Mouse (Mus musculus) T-helper 17 cell (primary cell): ENCODE data around the gene Adam12.

Source experiments
- in situ Hi-C, 2 experiments: fragments of 300-600 bp; cut with MboI, MseI; formaldehyde crosslinking; loops; 1 replicate in 1 of 2; 2 replicates in 1 of 2; pipeline ENCODE4 v1.15.1; 2025; ENCODE audit warnings: high pct_unique_total_duplicates in 2 of 2

The Adam12 gene

GRCm38 (mm10) chr7:134015226-134015625 is 216.7 kb downstream of the Adam12 start:
- in situ Hi-C loops = no loop called here

DNA sequence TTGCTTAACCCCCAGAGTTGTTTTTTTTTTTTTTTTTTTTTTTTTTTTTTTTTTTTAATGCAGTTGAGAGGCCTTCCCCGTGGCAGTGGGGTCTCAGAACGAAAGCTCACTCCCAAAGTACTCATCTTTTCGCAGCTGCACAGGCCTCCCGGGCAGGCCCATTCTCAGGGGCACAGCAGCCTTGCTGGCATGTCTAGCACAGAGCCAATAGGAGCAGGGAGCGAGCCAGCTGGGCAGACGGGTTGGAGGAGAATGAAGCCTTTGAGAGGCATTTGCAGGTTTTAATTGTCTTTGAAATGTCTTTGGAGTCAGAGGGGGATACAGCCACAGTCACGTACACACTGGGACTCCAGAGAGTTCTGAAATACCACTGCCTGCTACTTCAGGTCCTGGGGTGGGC is 217.2 kb downstream of the Adam12 start:
- in situ Hi-C loops = no loop called here

DNA sequence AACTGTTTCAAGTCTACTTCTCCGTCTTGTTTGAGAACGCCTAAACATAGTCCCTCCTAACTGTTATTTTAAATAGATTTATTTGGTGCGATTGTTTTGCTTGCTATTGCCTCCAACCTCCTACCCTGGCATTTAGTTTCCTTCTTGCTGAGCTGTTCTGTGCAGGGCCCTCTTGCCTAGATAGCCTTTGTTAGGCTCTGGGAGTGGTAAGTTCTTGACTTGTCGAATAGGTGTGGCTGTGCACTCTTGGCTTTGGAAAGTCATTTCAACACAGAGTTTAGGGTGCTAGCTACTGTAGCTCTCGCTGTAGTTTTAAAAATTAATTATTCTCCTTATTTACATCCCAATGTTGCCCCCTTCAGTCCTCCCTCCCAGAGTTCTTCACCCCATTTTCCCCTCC is 222.8 kb downstream of the Adam12 start:
- in situ Hi-C loops = no loop called here

- in situ Hi-C loops = no loop called here
Measured at GRCm38 (mm10) chr7:134007942-134008361, 224.0 kb downstream of the Adam12 start.

DNA sequence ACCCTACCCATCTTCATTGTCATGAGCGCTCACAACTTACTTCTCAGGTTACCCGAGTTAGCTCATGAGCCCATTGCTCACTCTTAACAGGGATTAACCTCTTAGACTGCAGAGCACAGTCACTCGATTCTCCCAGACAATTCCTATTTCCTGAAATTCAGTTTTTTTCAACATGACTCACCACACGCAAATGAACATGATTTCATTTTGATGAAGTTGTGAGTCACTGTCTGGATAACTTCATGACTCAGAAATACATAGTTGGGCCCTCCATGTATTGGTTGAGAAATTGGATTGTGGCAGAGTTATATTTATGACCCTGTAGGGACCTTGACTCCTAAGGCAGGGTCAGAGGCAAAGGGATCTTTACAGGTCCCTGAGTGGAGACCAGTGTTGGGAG is 230.4 kb downstream of the Adam12 start:
- in situ Hi-C loops = no loop called here

DNA sequence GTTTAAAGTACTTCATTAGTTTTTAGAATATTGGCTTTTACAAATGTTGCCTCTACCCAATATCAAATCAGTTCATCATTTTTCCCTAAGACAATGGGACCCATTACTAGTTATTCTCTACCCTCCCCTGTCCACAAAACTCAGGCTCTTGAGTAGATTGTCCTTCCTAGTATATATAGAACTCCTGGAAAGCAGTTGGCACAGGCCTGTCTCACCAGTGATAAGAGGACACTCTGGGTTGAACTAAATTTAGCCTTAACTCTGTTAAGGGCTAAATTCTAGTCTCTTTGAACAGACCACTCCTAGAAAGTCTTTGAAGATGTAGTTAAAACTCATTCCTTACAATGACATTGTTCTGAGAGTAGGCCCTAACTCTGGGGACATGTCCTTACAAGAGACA is 241.0 kb downstream of the Adam12 start:
- in situ Hi-C loops = no loop called here

GRCm38 (mm10) chr7:133988356-133988755 is 243.6 kb downstream of the Adam12 start:
- in situ Hi-C loops = no loop called here

DNA sequence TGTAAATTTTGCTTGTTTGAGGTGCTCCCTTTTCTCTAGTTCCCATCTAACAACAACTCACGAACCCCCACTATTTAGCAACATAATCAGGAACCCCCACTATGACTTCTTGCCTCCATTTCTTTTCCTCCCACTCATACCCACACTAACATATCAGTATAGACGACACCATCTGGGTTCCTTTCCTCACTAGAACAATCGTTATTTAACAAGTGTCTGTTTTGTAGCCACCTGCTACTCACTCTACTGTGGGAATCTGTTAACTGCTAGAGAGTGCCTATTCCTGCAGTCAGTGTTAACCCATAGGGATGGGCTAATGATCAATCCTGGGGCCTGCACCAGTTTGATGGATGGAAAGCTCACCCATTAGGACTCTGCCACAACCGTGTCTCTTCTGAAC is 245.7 kb downstream of the Adam12 start:
- in situ Hi-C loops = no loop called here

DNA sequence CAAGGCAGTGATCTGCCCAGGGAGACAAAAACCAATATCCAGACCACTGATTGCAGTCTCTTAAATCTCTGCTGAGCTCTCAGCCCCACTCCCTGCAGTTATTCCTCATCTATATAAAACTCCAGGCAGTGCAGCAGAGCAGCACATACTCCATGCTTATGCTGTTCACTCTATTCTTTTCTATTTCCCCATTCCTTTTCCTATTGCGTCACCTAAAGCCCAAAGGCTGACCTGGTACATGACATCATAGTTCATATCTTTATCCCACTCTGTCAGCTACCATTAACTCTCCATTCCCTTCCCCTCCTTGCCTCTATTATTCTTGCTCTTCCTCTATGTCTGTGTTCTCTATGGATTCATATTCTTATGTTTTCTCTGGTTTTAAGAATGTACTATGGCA is 246.3 kb downstream of the Adam12 start:
- in situ Hi-C loops = no loop called here

DNA sequence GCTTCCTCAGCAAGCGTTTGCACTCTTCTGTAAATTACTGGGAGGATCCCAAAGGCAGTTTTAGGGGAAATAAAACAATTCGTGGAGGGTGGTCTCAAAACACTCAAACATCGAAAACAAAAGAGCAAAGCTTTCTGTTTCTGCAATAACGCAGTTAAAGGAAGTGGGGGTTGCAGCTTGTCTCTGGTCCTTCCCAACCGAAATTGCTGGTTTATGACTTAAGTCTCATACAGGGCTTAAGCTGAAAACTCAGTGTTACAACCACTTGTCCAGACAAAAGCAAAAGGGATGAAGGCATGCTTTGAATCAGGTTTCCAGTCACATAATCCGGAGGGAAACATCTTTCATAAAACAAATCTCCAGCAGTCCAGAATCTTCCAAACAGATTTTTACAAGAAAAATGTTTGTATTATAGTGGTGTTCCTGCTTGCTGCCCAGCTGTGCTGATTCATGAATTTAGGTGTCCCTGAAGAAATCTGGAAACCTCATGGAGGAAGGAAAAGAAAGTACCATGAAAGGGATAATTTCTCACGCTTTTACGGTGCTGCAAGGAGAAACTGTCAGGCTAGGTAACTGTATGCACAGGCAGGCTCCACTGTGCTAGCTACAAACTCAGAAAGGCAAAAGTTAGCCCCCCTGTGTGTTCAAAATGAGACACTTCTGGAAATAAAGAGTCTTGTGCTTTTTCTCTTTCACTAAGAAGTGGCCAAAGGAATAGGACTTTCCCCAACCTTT is 255.4 kb downstream of the Adam12 start:
- in situ Hi-C loops = no loop called here

- in situ Hi-C loops = no loop called here
Measured at GRCm38 (mm10) chr7:133971086-133971485, 260.9 kb downstream of the Adam12 start.

GRCm38 (mm10) chr7:133970407-133970806 is 261.5 kb downstream of the Adam12 start:
- in situ Hi-C loops = no loop called here

DNA sequence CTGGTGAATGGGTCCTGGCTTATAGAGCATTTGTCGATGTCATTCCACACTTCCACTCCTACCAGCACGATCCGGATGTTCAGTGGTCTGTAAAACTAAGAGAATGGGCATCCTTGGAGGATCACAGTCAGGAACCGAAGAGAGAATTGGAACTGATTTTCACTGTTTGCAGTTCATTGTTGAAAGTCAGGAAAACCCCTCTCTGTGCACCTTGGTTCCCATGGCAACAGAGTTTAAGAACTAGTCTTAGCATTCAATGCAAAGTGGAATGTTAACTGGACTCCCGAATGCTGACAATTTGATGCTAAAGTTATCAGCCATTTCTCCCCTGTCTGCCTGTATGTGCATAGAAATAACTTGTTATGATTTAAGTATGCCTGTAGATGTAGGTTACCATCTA is 264.0 kb downstream of the Adam12 start:
- in situ Hi-C loops = no loop called here

DNA sequence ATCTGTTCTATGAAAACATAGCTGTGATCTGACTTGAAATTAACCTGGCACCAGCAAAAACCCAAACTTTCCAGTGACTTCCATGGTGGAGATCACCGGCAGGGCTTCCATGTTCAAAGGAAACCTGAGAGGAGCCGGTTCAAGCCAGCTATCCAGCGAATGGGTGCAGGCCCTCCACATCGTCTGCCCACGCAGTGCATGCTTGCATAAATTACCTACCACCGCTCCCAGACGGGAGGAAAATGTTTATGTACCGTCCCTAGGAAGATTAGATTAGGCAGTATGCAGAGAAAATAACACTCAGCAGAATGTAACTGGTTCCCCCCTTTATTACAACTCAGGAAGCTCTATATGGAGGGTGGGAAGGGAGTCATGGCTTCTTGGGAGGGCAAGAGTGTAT is 268.4 kb downstream of the Adam12 start:
- in situ Hi-C loops = no loop called here

DNA sequence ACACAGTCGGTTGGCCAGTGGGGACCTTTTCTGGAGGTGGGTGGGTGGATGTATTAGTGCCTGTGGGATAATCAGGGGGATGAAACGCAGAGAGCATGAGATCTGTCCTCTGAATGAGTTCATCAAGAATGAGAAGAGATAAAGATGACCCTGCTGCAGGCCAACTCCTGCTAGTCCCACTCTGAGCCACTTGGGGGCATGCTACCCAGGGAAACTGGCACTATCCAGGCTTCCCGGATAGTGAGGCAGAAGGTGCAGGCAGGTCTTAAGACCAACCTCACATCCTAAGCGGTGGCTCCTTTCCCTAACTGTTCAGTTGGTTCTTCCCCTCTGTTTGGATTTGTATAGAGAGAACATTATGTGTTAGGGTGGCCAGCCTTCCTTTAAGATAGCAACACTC is 272.7 kb downstream of the Adam12 start:
- in situ Hi-C loops = no loop called here

- in situ Hi-C loops = no loop called here
Measured at GRCm38 (mm10) chr7:133957873-133958272, 274.1 kb downstream of the Adam12 start.

- in situ Hi-C loops = no loop called here
Measured at GRCm38 (mm10) chr7:133954111-133955091, 277.5 kb downstream of the Adam12 start.

DNA sequence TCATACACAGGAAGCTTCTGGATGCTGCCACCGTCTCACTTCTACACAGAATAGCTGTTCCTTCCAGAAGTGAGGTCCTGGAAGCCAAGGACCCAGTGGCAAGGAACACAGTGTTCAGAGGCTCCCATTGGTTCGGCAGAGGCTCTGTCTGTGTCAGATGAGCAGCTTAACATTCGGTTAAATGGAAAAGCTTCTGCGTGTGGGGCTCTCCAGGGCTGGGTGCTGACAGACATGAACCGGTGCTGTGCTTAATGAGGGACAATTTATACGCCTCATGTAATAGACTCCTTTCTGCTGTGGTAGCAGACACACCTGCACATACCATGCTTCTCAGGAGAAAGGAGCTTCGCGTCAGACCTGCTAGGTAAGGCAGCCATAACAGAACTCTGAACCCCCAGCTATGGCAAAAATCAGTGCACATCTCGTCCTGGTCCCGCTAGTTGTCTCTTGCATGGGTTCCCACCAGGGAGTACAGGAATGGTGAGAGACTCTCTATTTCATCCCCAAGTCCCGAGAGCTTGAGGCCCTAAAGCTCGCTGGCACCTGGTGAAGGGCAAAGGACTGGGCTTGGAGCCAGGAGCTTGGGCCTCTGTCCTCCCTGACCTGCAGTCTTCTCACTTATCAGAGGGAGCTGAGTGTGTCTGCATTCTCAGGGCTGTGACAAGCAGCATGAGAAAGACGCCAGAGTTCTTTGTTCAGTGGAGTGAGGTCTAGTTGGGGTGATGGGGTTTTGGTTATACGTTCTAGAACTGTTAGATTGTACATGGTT is 280.0 kb downstream of the Adam12 start:
- in situ Hi-C loops = no loop called here

GRCm38 (mm10) chr7:133947360-133947759 is 284.6 kb downstream of the Adam12 start:
- in situ Hi-C loops = no loop called here

- in situ Hi-C loops = no loop called here
Measured at GRCm38 (mm10) chr7:133946757-133947345, 285.1 kb downstream of the Adam12 start.

DNA sequence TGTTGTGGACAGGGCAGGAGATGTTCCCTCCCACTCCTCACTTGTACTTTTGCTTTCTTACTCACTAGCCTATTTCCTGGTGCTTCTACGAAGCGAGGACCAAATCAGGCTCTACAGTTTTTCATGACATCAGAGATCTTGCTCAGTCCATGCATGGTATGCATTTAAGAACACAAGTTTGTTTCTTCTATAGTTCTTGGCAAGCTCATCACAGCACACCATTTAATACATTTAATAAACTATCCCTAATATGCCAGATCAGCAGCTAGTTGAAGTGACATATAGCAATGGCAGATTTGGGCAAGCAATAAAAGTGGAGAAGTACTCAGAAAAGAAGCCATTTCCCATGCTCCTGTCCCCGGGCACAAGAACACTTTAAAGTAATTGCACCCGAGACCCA is 285.8 kb downstream of the Adam12 start:
- in situ Hi-C loops = no loop called here

- in situ Hi-C loops = no loop called here
Measured at GRCm38 (mm10) chr7:133940405-133940804, 291.5 kb downstream of the Adam12 start.
